Mouse (Mus musculus): ENCODE data around the gene Nfix. TPM values are rescaled to one million over a fixed set of nuclear protein-coding genes. Genes with fewer than 3 reads are reported as not detected.

The Nfix gene
- polyA plus RNA-seq, 1 experiment from 2014 or later, result 67.4 TPM

DNA sequence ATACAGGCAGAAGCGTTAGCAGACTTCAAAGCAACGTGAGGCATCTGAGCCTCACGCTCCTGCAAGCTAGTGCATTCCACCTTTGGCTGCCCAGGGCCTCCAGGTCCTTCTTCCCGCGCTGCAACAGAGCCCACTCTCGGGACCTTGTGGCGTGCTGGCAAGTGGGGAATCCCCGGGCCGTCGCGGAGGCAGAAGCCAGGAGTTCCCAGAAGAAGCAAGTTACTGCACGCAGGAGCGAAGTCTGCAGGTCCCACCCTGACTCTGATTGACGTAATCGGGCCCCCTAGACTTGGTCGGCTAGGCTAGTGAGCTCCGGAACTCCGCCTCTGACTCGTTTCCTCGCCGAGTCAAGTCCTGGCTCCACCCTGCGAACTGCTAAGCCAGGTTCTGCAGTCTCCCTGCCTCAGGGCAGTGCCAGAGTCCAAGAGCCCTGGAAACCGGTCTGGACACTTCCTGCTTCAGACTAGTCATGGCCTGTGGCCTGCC is 143.5 kb downstream of the Nfix start:
- H3K36me3 ChIP-seq (ENCODE audit: control insufficient read depth, insufficient read depth, low read length), result no peaks in the 10 kb centered on the region

DNA sequence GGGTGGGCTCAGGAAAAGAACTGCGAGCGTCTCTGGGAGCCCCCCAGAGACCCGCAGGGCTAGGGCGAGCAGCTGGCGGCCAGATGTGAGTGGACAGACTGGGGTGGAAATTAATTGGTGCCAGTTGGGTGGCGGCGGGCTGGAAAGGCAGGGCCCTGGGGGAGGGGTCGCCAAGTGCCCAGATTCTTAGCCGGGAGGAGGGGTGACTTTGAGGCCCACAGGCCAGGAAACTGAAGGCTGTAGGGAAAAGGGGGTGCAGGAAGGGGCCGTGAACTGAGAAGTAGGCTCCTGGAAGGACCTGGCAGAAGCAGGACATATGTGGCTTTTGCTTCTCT is 144.0 kb downstream of the Nfix start:
- Histone ChIP-seq H3K27ac (replicated peaks; ENCODE audit: low read depth, low read length) (peak overlapping the region; percentile 97), H3K4me3 (ENCODE audit: low read depth, low read length) (peak overlapping the region; percentile 39), H3K36me3 (ENCODE audit: control insufficient read depth, insufficient read depth, low read length) (no peaks in the 10 kb centered on the region), H3K4me2 (ENCODE audit: low read depth, low read length) (peak overlapping the region; percentile 77), H3K4me1 (ENCODE audit: control insufficient read depth, insufficient read depth, low read length) (peaks cover 51% of the 10 kb centered on the region), H3K27me3 (replicated peaks; ENCODE audit: control insufficient read depth, insufficient read depth, low read length) (no peaks in the 10 kb centered on the region), H3K9ac (ENCODE audit: low read depth, low read length) (peak overlapping the region; percentile 72), H3K9me3 (ENCODE audit: control insufficient read depth, low read length) (no peaks in the 10 kb centered on the region)
- DNase-seq (ENCODE audit: low spot score) (peak; percentile 75), ATAC-seq (ENCODE audit: low read depth) (peak; percentile 20)
- 2% methylated on average over 10 of the region's 10 CpGs for WGBS

More for the DNA sequence above, 143.5 kb downstream of the Nfix start:
- H3K4me3 ChIP-seq (ENCODE audit: low read depth, low read length), result peak overlapping the region; percentile 39
- H3K9me3 ChIP-seq (ENCODE audit: control insufficient read depth, low read length), result no peaks in the 10 kb centered on the region
- peak overlapping the region; percentile 77 for H3K4me2 ChIP-seq (ENCODE audit: low read depth, low read length)
- H3K27ac ChIP-seq (replicated peaks; ENCODE audit: low read depth, low read length), result peak overlapping the region; percentile 97
- no peaks in the 10 kb centered on the region for H3K27me3 ChIP-seq (replicated peaks; ENCODE audit: control insufficient read depth, insufficient read depth, low read length)
- WGBS, result 0% methylated on average over 22 of the region's 23 CpGs
- H3K4me1 ChIP-seq (ENCODE audit: control insufficient read depth, insufficient read depth, low read length), result peaks cover 51% of the 10 kb centered on the region
- ATAC-seq (ENCODE audit: low read depth) (peak; percentile 62), DNase-seq (ENCODE audit: low spot score) (peak; percentile 94)
- peak overlapping the region; percentile 72 for H3K9ac ChIP-seq (ENCODE audit: low read depth, low read length)

DNA sequence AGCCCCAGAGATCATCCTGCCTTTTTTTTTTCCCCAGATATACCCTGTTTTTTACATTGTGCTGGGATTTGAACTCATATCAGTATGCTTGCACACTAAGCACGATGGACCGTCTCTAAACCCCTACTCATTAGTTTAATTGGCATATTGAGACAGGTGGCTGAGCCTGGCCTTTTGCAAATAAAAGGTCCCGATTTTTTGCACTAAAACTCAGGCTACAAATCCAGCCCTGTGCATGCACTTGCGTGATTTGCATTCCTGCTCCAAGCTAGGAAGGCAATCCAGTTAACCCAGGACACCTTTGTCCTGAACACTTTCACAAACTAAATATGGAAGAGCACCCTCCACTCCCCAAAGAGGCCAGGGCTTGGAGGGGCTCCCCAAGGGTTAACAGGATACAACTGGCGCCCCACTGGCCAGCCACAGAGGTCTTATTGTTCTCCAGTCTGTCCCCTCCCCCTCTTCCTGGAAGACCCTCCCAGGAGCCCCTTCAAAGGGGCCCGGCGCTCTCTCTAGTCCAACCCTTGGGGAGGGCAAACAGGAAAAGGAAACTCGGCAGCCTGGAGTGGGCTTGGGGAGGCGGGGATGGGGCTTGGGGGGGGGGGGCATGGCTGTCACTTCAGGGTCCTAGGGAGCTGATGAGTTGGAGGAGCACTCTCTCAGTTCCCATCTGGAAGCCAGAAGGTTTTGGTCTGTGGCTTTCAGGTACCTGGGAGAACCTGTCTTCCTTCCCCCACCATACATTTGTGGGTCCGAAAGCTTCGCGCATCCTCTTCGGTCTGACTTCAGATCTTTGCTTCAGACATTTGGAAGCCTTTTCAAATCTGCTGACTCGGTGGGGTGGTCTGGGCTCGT is 144.6 kb downstream of the Nfix start:
- Histone ChIP-seq H3K27me3 (replicated peaks; ENCODE audit: control insufficient read depth, insufficient read depth, low read length) (no peaks in the 10 kb centered on the region), H3K9me3 (ENCODE audit: control insufficient read depth, low read length) (no peaks in the 10 kb centered on the region), H3K27ac (replicated peaks; ENCODE audit: low read depth, low read length) (peak overlapping the region; percentile 97), H3K4me2 (ENCODE audit: low read depth, low read length) (peak overlapping the region; percentile 77), H3K36me3 (ENCODE audit: control insufficient read depth, insufficient read depth, low read length) (no peaks in the 10 kb centered on the region), H3K4me1 (ENCODE audit: control insufficient read depth, insufficient read depth, low read length) (peaks cover 45% of the 10 kb centered on the region), H3K4me3 (ENCODE audit: low read depth, low read length) (peak overlapping the region; percentile 39), H3K9ac (ENCODE audit: low read depth, low read length) (peak overlapping the region; percentile 72)
- ATAC-seq (ENCODE audit: low read depth) (peak; percentile 60), DNase-seq (ENCODE audit: low spot score) (peak; percentile 93)
- WGBS, result under 1% methylated on average over 14 of the region's 15 CpGs

GRCm38 (mm10) chr8:84654597-84654996 is 145.5 kb downstream of the Nfix start:
- ATAC-seq (ENCODE audit: low read depth) (no peak), DNase-seq (ENCODE audit: low spot score) (no peak)
- no peaks in the 10 kb centered on the region for H3K9me3 ChIP-seq (ENCODE audit: control insufficient read depth, low read length)
- H3K4me1 ChIP-seq (ENCODE audit: control insufficient read depth, insufficient read depth, low read length), result peaks cover 35% of the 10 kb centered on the region
- no peaks in the 10 kb centered on the region for H3K36me3 ChIP-seq (ENCODE audit: control insufficient read depth, insufficient read depth, low read length)
- H3K27me3 ChIP-seq (replicated peaks; ENCODE audit: control insufficient read depth, insufficient read depth, low read length), result no peaks in the 10 kb centered on the region
- H3K9ac ChIP-seq (ENCODE audit: low read depth, low read length), result no peak overlapping the region
- peak overlapping the region; percentile 77; the same call in 1 of the 2 replicates for H3K4me2 ChIP-seq (ENCODE audit: low read depth, low read length)
- WGBS, result 25% methylated on average over 4 of the region's 4 CpGs
- H3K27ac ChIP-seq (replicated peaks; ENCODE audit: low read depth, low read length), result peak overlapping the region; percentile 97
- H3K4me3 ChIP-seq (ENCODE audit: low read depth, low read length), result no peak overlapping the region

DNA sequence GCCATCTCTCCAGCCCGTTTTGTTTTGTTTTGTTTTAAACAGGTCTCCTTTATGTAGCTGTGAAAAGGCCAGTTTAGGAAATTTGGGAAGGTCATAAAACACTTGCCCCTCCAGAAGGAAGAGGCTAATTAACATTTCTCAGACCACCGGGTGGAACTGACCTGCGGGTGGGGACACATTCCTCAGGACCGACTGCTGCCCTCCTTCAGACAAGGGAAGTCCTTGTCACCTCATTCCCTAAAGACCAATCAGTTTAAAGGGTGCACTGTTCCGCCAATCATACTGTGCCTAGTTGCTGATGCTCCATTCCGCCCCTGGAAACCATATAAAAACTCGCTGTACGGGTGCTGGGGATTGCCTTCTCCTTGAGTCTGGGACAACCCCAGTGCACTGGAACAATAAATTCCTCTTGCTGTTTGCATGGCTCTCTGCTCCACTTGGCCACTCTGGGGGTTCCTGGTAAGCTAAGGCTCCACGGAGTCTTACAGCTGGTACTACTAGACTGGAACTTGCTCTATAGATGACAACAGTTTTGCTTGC is 147.0 kb downstream of the Nfix start:
- no peaks in the 10 kb centered on the region for H3K27me3 ChIP-seq (replicated peaks; ENCODE audit: control insufficient read depth, insufficient read depth, low read length)
- WGBS, result 49% methylated on average over 9 of the region's 9 CpGs
- H3K9me3 ChIP-seq (ENCODE audit: control insufficient read depth, low read length), result no peaks in the 10 kb centered on the region
- ATAC-seq (ENCODE audit: low read depth) (no peak), DNase-seq (ENCODE audit: low spot score) (no peak)
- no peak overlapping the region for H3K27ac ChIP-seq (replicated peaks; ENCODE audit: low read depth, low read length)
- no peak overlapping the region for H3K4me2 ChIP-seq (ENCODE audit: low read depth, low read length)
- no peak overlapping the region for H3K9ac ChIP-seq (ENCODE audit: low read depth, low read length)
- H3K4me1 ChIP-seq (ENCODE audit: control insufficient read depth, insufficient read depth, low read length), result peaks cover 34% of the 10 kb centered on the region
- H3K4me3 ChIP-seq (ENCODE audit: low read depth, low read length), result no peak overlapping the region
- no peaks in the 10 kb centered on the region for H3K36me3 ChIP-seq (ENCODE audit: control insufficient read depth, insufficient read depth, low read length)

DNA sequence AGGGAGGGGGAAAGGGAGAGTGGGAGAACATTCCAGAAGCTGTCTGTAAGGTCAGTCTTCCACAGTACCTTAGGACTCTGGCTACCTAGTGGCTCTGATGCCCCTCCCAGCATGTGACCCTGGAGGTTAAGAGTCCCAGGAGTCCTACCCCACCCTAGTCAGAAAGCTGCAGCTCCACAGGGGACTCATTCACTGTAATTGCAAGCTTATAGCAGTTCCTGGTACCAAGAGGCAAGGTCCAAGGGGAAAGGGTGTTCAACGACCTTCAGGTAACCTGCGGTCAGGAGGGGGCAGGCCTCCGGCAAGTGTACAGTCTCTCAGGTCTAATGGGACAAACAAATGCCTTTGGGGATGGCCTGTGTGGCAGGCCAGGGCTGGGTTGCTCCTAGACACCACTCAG is 149.9 kb downstream of the Nfix start:
- no peak for ATAC-seq (ENCODE audit: low read depth)
- H3K9me3 ChIP-seq (ENCODE audit: control insufficient read depth, low read length), result no peaks in the 10 kb centered on the region
- H3K27me3 ChIP-seq (replicated peaks; ENCODE audit: control insufficient read depth, insufficient read depth, low read length), result no peaks in the 10 kb centered on the region
- no peak overlapping the region for H3K9ac ChIP-seq (ENCODE audit: low read depth, low read length)
- WGBS, result 44% methylated on average over 3 of the region's 3 CpGs
- no peak overlapping the region for H3K4me3 ChIP-seq (ENCODE audit: low read depth, low read length)
- peaks cover 14% of the 10 kb centered on the region for H3K4me1 ChIP-seq (ENCODE audit: control insufficient read depth, insufficient read depth, low read length)
- H3K4me2 ChIP-seq (ENCODE audit: low read depth, low read length), result no peak overlapping the region
- H3K27ac ChIP-seq (replicated peaks; ENCODE audit: low read depth, low read length), result no peak overlapping the region; the same call in 1 of the 2 replicates
- DNase-seq (ENCODE audit: low spot score), result no peak
- no peaks in the 10 kb centered on the region for H3K36me3 ChIP-seq (ENCODE audit: control insufficient read depth, insufficient read depth, low read length)

Other genes starting within 250 kb of the Nfix start
- 45.9 and 50.3 TPM in 2 replicates for gene Ier2, start 137.5 kb downstream of the Nfix start, polyA plus RNA-seq (2014; fragmentation: Nextera tagmentation; extraction: Ambion mirVana)
- gene Trmt1, start 114.0 kb downstream of the Nfix start, polyA plus RNA-seq (2014; fragmentation: Nextera tagmentation; extraction: Ambion mirVana), result 55.8 and 73.2 TPM in 2 replicates
- gene Nacc1, start 112.5 kb downstream of the Nfix start, polyA plus RNA-seq (2014; fragmentation: Nextera tagmentation; extraction: Ambion mirVana), result 19.7 and 20.1 TPM in 2 replicates
- gene Lyl1, start 98.9 kb downstream of the Nfix start, polyA plus RNA-seq (2014; fragmentation: Nextera tagmentation; extraction: Ambion mirVana), result 5.8 and 6.8 TPM in 2 replicates
- gene G430095P16Rik, start 77.3 kb downstream of the Nfix start, polyA plus RNA-seq (2014; fragmentation: Nextera tagmentation; extraction: Ambion mirVana), result 2.0 and 2.7 TPM in 2 replicates
- 5.8 and 6.8 TPM in 2 replicates for gene Dand5, start 22.5 kb upstream of the Nfix start, polyA plus RNA-seq (2014; fragmentation: Nextera tagmentation; extraction: Ambion mirVana)
- 41.3 and 41.5 TPM in 2 replicates for gene Gadd45gip1, start 31.2 kb upstream of the Nfix start, polyA plus RNA-seq (2014; fragmentation: Nextera tagmentation; extraction: Ambion mirVana)
- 109 and 111 TPM in 2 replicates for gene Rad23a, start 40.3 kb upstream of the Nfix start, polyA plus RNA-seq (2014; fragmentation: Nextera tagmentation; extraction: Ambion mirVana)
- 805 and 891 TPM in 2 replicates for gene Calr, start 46.6 kb upstream of the Nfix start, polyA plus RNA-seq (2014; fragmentation: Nextera tagmentation; extraction: Ambion mirVana)
- 67.1 and 76.5 TPM in 2 replicates for gene Farsa, start 56.6 kb upstream of the Nfix start, polyA plus RNA-seq (2014; fragmentation: Nextera tagmentation; extraction: Ambion mirVana)
- gene Syce2, start 71.8 kb upstream of the Nfix start, polyA plus RNA-seq (2014; fragmentation: Nextera tagmentation; extraction: Ambion mirVana), result 68.5 and 71.8 TPM in 2 replicates
- 27.3 and 33.2 TPM in 2 replicates for gene Gcdh, start 93.6 kb upstream of the Nfix start, polyA plus RNA-seq (2014; fragmentation: Nextera tagmentation; extraction: Ambion mirVana)
- gene Klf1, start 101.6 kb upstream of the Nfix start, polyA plus RNA-seq (2014; fragmentation: Nextera tagmentation; extraction: Ambion mirVana), result 2.1 and 2.2 TPM in 2 replicates
- gene Dnase2a, start 108.2 kb upstream of the Nfix start, polyA plus RNA-seq (2014; fragmentation: Nextera tagmentation; extraction: Ambion mirVana), result 10.1 and 11.5 TPM in 2 replicates
- gene Mast1, start 137.0 kb upstream of the Nfix start, polyA plus RNA-seq (2014; fragmentation: Nextera tagmentation; extraction: Ambion mirVana), result 3.4 and 3.6 TPM in 2 replicates
- 0.20 TPM in 1 of 2 replicates, not detected in the other for gene Rtbdn, start 146.6 kb upstream of the Nfix start, polyA plus RNA-seq (2014; fragmentation: Nextera tagmentation; extraction: Ambion mirVana)
- not detected in 2 replicates for gene Gm49661, start 169.1 kb upstream of the Nfix start, polyA plus RNA-seq (2014; fragmentation: Nextera tagmentation; extraction: Ambion mirVana)
- 715 and 771 TPM in 2 replicates for gene Prdx2, start 169.2 kb upstream of the Nfix start, polyA plus RNA-seq (2014; fragmentation: Nextera tagmentation; extraction: Ambion mirVana)
- 73.7 and 88.9 TPM in 2 replicates for gene Rnaseh2a, start 169.4 kb upstream of the Nfix start, polyA plus RNA-seq (2014; fragmentation: Nextera tagmentation; extraction: Ambion mirVana)
- gene Junb, start 178.4 kb upstream of the Nfix start, polyA plus RNA-seq (2014; fragmentation: Nextera tagmentation; extraction: Ambion mirVana), result 16.8 and 18.4 TPM in 2 replicates
- 13.1 and 15.3 TPM in 2 replicates for gene Hook2, start 190.3 kb upstream of the Nfix start, polyA plus RNA-seq (2014; fragmentation: Nextera tagmentation; extraction: Ambion mirVana)
- 0.30 and 0.58 TPM in 2 replicates for gene Best2, start 214.2 kb upstream of the Nfix start, polyA plus RNA-seq (2014; fragmentation: Nextera tagmentation; extraction: Ambion mirVana)
- 97.3 and 101 TPM in 2 replicates for gene Asna1, start 224.9 kb upstream of the Nfix start, polyA plus RNA-seq (2014; fragmentation: Nextera tagmentation; extraction: Ambion mirVana)
- gene Trir, start 226.5 kb upstream of the Nfix start, polyA plus RNA-seq (2014; fragmentation: Nextera tagmentation; extraction: Ambion mirVana), result 127 and 133 TPM in 2 replicates
- 22.9 and 24.8 TPM in 2 replicates for gene Tnpo2, start 236.6 kb upstream of the Nfix start, polyA plus RNA-seq (2014; fragmentation: Nextera tagmentation; extraction: Ambion mirVana)

Measured in embryonic facial prominence, embryonic 14.5 days (tissue).